Mouse (Mus musculus) frontal cortex, adult 2 months (tissue): Measurements from ENCODE around the gene Smim26. TPM values are rescaled to one million over a fixed set of nuclear protein-coding genes. Genes with fewer than 3 reads are reported as not detected.
"Not testable (repeated sequence)": the region's sequence is repeated elsewhere in the genome, so short reads cannot be mapped to it uniquely, and the experiment has no call there.

Source experiments
- DNase-seq, 2 experiments: peaks; one replicate each; pipeline ENCODE4 v3.0.0; 2022; ENCODE audit warnings: low spot score in 1 of 2; ENCODE audit errors: extremely low spot score in 1 of 2
- polyA plus RNA-seq: library from polyadenylated mRNA; depleted of rRNA; stranded (reverse); fragments of >200 nt; gene quantifications from 2 replicates; pipeline ENCODE4 v1.2.3, GENCODE M21; 2012; rRNA removed

The Smim26 gene
- 64.6 and 72.2 TPM in 2 replicates for polyA plus RNA-seq

- peak; percentile 85 to 91 for DNase-seq
These were observed at the start of gene Smim26 for GRCm38 (mm10) chr2:144593951-144594651. TSS of gene Smim26 (plus strand) at chr2:144594054.

DNA sequence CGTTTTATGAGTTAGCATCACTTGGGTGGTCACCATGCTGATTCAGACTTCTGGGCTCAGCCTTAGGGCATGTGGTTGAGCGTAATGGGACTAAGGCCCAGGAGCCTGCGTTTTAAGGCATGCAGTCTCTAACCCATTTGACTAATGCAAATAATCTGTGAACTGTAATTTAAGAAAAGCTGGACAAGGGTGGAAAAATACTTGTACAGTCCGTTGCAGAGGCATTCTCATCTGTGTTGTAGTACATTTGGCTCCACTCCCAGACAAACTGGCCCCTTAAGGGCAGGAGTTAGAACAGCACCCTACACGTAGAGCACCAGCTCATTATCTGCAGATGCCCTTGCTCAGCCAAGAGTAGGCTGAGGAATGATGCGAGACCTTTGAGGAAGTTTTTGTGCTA lies 49.2 kb upstream of the Smim26 start:
- no peak for DNase-seq

GRCm38 (mm10) chr2:144545061-144545460 lies 48.8 kb upstream of the Smim26 start:
- no peak for DNase-seq

DNA sequence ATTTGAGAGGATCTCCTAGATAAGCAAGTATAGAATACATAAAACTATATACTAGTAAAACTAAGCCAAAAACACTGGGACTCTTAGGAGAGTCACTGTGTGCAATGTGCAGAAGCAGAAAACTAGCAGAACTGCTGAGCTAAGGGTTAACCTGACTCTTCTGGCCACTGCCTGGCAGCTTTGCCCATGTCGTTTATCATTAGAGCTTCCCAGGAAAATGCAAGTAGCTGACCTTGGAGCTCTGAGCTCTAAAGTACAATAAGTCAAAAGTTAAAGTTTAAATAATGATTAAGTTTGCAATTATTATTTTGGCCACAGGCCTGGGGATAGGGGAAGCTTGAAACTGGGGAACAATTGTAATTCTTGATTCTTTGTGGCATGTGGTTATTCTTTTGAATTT lies 48.4 kb upstream of the Smim26 start:
- DNase-seq, result no peak

GRCm38 (mm10) chr2:144547559-144547958 lies 46.3 kb upstream of the Smim26 start:
- DNase-seq, result no peak

- DNase-seq, result peak in 1 of 2 experiments; percentile 78
These were observed 43.3 kb upstream of the Smim26 start, which contains the start of gene Rbbp9 for GRCm38 (mm10) chr2:144550529-144550928. TSS of gene Rbbp9 (minus strand) at chr2:144550869.

GRCm38 (mm10) chr2:144553905-144554304 lies 39.9 kb upstream of the Smim26 start:
- DNase-seq, result no peak

- no peak for DNase-seq
These were observed 38.5 kb upstream of the Smim26 start for GRCm38 (mm10) chr2:144555286-144555819.

DNA sequence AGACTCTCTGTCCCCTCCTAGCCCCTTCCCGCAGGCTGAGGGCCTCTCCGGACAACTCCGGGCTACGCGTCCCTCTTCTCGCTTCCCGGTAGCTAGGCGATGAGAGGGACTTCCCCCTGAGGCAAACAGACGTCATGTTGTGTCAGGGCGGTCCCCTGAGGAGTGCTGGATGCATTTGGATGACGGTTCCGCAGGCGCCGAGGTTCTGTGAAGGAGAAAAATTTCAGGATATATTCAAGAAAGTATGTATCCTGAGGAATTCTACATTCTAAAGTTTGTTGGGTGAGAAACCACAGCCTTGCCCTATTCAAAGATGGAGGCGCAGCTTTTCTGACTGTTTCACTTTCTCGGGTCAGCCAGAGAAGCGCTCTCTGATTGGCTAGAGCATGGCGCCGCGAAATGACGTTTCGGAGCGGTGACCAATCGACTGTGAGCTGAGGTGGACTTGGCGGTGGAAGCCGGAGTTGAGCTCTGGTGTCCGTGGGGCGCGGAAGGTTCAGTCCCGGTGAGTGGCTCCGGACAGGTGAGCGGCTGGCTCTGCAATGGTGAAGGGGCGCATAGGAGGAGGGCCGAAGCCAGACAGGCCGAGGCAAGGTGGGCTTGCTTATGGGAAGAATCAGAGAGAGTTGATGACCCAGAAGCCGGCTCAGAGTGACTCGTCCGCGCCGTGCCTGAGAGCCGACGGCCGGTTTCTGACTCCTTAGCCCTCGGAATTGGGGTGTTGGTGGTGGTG lies 37.9 kb upstream of the Smim26 start, which contains the start of gene Sec23b:
Gene Sec23b (plus strand): TSS at position 410 of the 733 bp plus-strand sequence.
- DNase-seq, result peak; percentile 96 to 99

DNA sequence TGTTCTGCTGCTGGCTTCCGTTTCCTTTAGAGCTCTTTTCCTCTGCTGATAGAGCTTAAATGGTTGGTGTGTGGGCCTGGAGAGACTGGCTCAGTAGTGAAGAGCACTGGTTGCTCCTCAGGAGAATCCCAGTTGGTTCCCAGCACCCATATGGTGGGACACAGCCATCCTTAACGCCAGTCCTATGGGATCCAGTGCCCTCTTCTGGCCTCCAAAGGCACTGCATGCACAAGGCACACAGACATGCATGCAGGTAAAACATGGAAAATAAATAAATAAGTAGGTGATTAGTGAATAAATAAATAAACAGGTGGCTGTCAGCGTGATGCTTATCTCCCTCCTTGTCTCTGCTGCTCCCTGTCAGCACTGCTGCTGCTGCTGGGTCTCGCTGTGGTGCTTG lies 5.1 kb upstream of the Smim26 start:
- no peak for DNase-seq

DNA sequence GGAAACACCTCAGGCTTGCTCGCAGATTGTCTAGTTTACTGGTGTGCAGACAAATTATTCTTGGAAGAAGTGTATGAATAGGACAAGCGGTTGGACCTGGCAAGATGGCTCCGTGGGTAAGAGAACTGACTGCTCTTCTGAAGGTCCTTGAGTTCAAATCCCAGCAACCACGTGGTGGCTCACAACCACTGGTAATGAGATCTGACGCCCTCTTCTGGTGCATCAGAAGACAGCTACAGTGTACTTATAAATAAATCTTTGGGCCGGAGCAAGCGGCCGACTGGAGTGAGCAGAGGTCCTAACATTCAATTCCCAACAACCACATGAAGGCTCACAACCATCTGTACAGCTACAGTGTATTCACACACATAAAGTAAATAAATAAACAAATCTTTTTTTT lies 818 bp upstream of the Smim26 start:
- not testable (repeated sequence) for DNase-seq

DNA sequence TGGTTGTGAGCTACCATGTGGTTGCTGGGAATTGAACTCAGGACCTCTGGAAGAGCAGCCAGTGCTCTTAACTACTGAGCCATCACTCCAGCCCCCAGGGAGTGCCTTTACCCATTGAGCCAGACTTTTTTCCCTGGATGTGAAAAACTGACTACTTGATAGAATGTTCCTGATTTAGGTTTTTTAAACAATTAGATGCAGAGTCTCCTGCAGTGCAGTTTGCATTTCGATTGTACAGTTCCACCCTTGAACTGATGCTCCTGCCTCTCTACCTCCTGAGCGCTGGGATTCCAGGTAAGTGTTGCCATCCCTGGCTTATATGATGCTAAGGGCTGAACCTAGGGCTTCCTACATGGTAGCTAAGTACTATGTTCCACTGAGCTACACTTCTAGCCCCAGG lies 4.2 kb downstream of the Smim26 start:
- no peak for DNase-seq

DNA sequence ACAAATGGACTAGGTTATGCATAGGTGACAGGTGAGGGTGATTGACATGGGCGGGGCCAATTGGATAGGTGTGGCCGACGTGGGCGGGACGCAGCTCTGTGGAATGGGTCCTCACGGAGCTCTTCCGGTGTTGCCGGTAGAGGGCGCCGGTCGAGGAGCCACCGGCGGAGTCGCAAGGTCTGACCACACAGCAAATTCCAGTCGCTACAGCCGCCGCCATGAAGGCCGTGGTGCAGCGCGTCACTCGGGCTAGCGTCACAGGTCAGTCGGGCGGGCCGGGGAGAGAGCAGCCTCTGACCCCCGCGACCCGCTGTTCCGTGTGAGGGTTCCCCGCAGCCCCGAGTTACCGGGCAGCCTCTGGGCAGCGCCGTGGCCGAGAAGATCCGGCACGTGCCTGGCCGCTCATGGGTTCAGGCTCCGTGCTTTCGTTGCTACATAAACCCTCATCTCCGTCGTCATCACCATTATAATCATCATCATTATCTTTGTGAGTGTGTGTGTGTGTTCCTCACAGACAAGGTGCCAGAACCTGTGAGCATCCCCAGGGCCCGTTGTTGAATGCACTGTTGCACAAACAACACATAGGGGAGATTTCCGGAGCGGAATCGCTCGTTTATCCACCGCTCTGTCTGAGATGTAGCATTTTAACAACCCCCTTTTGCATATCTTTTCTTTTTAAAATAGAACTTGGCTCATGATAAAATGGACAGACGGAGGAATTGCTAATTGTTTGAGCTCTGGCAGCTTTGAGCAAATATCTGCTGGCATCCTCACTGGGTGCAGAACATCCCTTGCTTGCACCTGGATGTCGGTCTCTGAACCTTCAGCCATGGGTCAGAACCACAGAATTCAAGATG lies 6.2 kb downstream of the Smim26 start, which contains the start of gene Dtd1:
Gene Dtd1 (plus strand): TSS at position 67 of the 857 bp plus-strand sequence.
- peak; percentile 69 to 93 for DNase-seq

DNA sequence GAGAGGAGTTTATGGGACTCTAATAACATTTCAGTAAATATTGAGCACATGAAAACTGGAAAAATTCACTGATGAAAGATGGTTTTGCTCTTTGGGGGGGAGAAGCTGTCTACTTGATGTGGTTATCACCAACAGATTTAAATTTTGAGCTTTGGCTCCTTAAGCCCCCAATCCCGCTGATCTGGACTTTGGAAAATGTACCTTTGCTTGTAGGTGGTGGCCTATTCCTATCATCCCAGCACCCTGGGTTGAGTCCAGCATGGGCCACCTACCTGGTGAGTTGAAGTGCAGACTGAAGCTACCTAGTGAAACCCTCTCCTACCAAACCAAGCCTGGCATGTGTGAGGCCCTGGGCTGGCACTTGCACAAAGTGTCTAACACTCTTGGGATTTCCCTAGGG lies 7.7 kb downstream of the Smim26 start:
- DNase-seq, result no peak

DNA sequence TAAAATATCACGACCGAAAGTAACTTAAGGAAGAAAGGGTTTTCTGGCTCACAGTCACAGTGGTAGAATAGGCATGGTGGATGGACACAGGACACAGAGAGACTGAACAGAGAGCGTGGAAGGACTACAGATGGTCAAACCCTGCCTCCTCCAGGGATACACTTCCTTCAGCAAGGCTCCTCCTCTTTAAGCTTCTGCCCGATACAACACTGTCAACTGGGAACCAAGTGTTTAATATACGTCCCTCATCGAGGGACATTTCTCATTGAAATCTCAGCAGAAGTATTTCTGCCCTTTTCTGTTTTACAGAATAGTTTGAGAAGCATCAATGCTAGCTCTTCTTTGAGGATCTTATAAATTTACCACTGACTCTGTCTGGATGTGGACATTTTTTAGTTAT lies 20.1 kb downstream of the Smim26 start:
- no peak for DNase-seq

DNA sequence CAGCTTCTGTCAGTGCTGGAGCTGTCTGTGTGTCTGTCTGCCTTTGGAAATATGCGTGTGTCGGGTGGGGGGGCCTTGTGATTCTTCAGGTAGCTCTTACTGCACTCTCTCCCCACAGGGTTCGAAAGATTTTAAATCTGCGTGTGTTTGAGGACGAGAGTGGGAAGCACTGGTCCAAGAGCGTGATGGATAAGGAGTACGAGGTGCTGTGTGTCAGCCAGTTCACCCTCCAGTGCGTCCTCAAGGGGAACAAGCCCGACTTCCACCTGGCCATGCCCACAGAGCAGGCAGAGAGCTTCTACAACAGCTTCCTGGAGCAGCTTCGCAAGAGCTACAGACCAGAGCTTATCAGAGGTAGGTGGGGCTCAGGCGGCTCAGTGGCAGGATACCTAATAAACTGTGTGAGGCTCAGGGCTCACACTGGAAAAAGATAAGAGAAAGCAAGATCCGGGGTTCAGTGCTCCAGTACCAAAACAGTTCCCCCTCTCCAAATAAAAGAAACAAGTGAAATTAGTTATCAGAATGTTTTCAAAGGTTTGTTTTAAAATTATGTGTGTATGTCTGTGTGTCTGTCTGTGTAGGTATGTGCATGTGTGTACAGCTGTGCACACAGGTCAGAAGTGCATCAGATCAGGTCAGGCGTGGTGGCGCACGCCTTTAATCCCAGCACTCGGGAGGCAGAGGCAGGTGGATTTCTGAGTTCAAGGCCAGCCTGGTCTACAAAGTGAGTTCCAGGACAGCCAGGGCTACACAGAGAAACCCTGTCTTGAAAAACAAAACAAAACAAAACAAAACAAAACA lies 23.4 kb downstream of the Smim26 start:
- no peak for DNase-seq

DNA sequence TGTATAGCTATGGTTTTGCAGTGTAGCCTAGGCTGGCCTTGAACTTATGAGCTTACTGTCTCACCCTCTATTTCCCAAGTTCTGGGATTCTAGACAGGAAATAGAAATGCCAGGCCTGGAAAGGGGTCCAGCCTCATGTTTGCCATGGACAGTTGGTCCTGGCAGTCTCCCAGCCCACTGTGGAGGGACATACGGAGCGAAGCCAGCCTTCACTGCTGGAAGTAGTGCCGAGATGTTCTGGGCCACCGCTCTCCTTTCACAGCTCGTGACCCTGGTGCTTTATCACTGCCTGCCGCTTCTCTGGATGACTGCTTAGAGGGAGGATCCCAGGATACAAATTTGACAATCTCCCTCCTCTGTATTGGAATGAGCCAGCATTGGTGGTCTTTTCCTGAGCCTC lies 27.6 kb downstream of the Smim26 start:
- no peak for DNase-seq

DNA sequence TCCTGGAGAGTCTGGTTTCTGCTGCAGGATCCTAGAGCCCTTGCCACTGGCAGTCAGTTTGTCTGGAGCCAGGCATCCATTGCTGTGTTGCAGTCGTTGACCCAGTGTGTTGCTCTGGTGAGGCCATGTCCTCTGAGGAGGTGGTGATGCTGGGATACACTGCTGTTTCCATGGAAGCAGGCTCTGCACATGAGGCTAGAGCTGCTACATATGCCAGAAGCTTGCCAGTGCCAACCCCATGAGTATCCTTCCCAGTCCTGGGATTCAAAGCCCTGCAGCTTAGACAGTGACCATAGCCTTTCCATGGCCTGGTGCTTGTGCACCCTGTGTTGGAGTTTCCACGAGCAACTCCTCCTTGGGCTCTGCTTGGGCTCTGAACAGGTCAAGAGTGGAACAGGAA lies 39.7 kb downstream of the Smim26 start:
- no peak for DNase-seq

GRCm38 (mm10) chr2:144634231-144634630 lies 40.4 kb downstream of the Smim26 start:
- DNase-seq, result no peak

DNA sequence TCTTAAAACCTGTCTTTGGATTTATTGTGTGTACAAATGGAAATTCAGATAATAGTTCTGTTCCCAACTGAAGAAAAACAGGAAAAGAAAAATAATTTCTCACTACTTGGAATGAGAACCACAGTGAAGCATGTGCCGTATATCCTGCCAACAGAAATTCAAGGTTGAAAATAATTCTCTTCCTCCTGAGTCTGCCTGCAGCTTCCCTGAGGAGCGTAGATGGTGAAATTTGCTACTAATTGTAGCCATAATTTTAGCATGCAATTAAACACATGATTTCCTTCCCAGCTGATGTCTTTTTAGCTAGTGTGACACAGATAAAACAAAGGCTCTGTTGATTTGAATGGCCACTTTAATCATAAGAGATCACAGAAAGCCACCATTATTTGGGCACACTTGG lies 40.9 kb downstream of the Smim26 start:
- DNase-seq, result no peak
